Mouse (Mus musculus): ENCODE results near the gene Dcaf15. TPM values are rescaled to one million over a fixed set of nuclear protein-coding genes. Genes with fewer than 3 reads are reported as not detected.

Gene Dcaf15
- polyA plus RNA-seq, 1 experiment from 2014 or later = 3.0 TPM

- ATAC-seq (ENCODE audit: low read depth) = no peak
- Histone ChIP-seq H3K9me3 (replicated peaks; ENCODE audit: control insufficient read depth, low read length) (no peaks in the 10 kb centered on the region), H3K9ac (ENCODE audit: low read depth, low read length) (no peak overlapping the region), H3K27me3 (ENCODE audit: control insufficient read depth, insufficient read depth, low read depth, low read length) (no peaks in the 10 kb centered on the region), H3K36me3 (ENCODE audit: control insufficient read depth, insufficient read depth) (no peaks in the 10 kb centered on the region), H3K27ac (ENCODE audit: low read length) (no peak overlapping the region), H3K4me1 (ENCODE audit: control insufficient read depth, low read depth, low read length) (peaks cover 23% of the 10 kb centered on the region), H3K4me3 (ENCODE audit: low read depth, low read length) (no peak overlapping the region), H3K4me2 (ENCODE audit: low read depth, low read length) (no peak overlapping the region)
- WGBS (ENCODE audit: insufficient replicate concordance) = 70% methylated on average over 2 of the region's 2 CpGs
Measured at GRCm38 (mm10) chr8:84070667-84071066, 33.9 kb downstream of the Dcaf15 start.

- Histone ChIP-seq H3K4me2 (ENCODE audit: low read depth, low read length) (no peak overlapping the region), H3K27me3 (ENCODE audit: control insufficient read depth, insufficient read depth, low read depth, low read length) (no peaks in the 10 kb centered on the region), H3K4me1 (ENCODE audit: control insufficient read depth, low read depth, low read length) (peaks cover 27% of the 10 kb centered on the region), H3K27ac (ENCODE audit: low read length) (no peak overlapping the region), H3K4me3 (ENCODE audit: low read depth, low read length) (no peak overlapping the region), H3K9me3 (replicated peaks; ENCODE audit: control insufficient read depth, low read length) (no peaks in the 10 kb centered on the region), H3K36me3 (ENCODE audit: control insufficient read depth, insufficient read depth) (no peaks in the 10 kb centered on the region), H3K9ac (ENCODE audit: low read depth, low read length) (no peak overlapping the region)
- ATAC-seq (ENCODE audit: low read depth) = no peak
- 58% methylated on average over 5 of the region's 5 CpGs for WGBS (ENCODE audit: insufficient replicate concordance)
Measured at GRCm38 (mm10) chr8:84070241-84070640, 34.3 kb downstream of the Dcaf15 start.

GRCm38 (mm10) chr8:84069750-84070149 is 34.8 kb downstream of the Dcaf15 start:
- Histone ChIP-seq H3K27me3 (ENCODE audit: control insufficient read depth, insufficient read depth, low read depth, low read length) (no peaks in the 10 kb centered on the region), H3K9ac (ENCODE audit: low read depth, low read length) (no peak overlapping the region), H3K9me3 (replicated peaks; ENCODE audit: control insufficient read depth, low read length) (no peaks in the 10 kb centered on the region), H3K27ac (ENCODE audit: low read length) (no peak overlapping the region), H3K4me3 (ENCODE audit: low read depth, low read length) (no peak overlapping the region), H3K4me2 (ENCODE audit: low read depth, low read length) (no peak overlapping the region), H3K4me1 (ENCODE audit: control insufficient read depth, low read depth, low read length) (peaks cover 28% of the 10 kb centered on the region), H3K36me3 (ENCODE audit: control insufficient read depth, insufficient read depth) (no peaks in the 10 kb centered on the region)
- ATAC-seq (ENCODE audit: low read depth) = no peak
- 74% methylated on average over 2 of the region's 2 CpGs for WGBS (ENCODE audit: insufficient replicate concordance)

GRCm38 (mm10) chr8:84069169-84069568 is 35.4 kb downstream of the Dcaf15 start:
- no peak overlapping the region for H3K9ac ChIP-seq (ENCODE audit: low read depth, low read length)
- no peaks in the 10 kb centered on the region for H3K27me3 ChIP-seq (ENCODE audit: control insufficient read depth, insufficient read depth, low read depth, low read length)
- no peaks in the 10 kb centered on the region for H3K36me3 ChIP-seq (ENCODE audit: control insufficient read depth, insufficient read depth)
- WGBS (ENCODE audit: insufficient replicate concordance) = 44% methylated on average over 1 of the region's 1 CpGs
- H3K4me2 ChIP-seq (ENCODE audit: low read depth, low read length) = no peak overlapping the region
- no peak for ATAC-seq (ENCODE audit: low read depth)
- H3K27ac ChIP-seq (ENCODE audit: low read length) = no peak overlapping the region
- peaks cover 28% of the 10 kb centered on the region for H3K4me1 ChIP-seq (ENCODE audit: control insufficient read depth, low read depth, low read length)
- H3K4me3 ChIP-seq (ENCODE audit: low read depth, low read length) = no peak overlapping the region
- H3K9me3 ChIP-seq (replicated peaks; ENCODE audit: control insufficient read depth, low read length) = no peaks in the 10 kb centered on the region

- Histone ChIP-seq H3K4me1 (ENCODE audit: control insufficient read depth, low read depth, low read length) (peaks cover 30% of the 10 kb centered on the region), H3K9me3 (replicated peaks; ENCODE audit: control insufficient read depth, low read length) (no peaks in the 10 kb centered on the region), H3K4me3 (ENCODE audit: low read depth, low read length) (no peak overlapping the region), H3K36me3 (ENCODE audit: control insufficient read depth, insufficient read depth) (no peaks in the 10 kb centered on the region), H3K27me3 (ENCODE audit: control insufficient read depth, insufficient read depth, low read depth, low read length) (no peaks in the 10 kb centered on the region), H3K27ac (ENCODE audit: low read length) (no peak overlapping the region; the same call in 1 of the 2 replicates), H3K9ac (ENCODE audit: low read depth, low read length) (no peak overlapping the region), H3K4me2 (ENCODE audit: low read depth, low read length) (no peak overlapping the region)
- WGBS (ENCODE audit: insufficient replicate concordance) = 37% methylated on average over 12 of the region's 12 CpGs
- no peak for ATAC-seq (ENCODE audit: low read depth)
Measured at GRCm38 (mm10) chr8:84068316-84069035, 36.1 kb downstream of the Dcaf15 start.

GRCm38 (mm10) chr8:84067911-84068310 is 36.7 kb downstream of the Dcaf15 start:
- Histone ChIP-seq H3K9me3 (replicated peaks; ENCODE audit: control insufficient read depth, low read length) (no peaks in the 10 kb centered on the region), H3K4me3 (ENCODE audit: low read depth, low read length) (peak overlapping the region; percentile 99), H3K4me2 (ENCODE audit: low read depth, low read length) (peak overlapping the region; percentile 98), H3K27me3 (ENCODE audit: control insufficient read depth, insufficient read depth, low read depth, low read length) (no peaks in the 10 kb centered on the region), H3K36me3 (ENCODE audit: control insufficient read depth, insufficient read depth) (no peaks in the 10 kb centered on the region), H3K9ac (ENCODE audit: low read depth, low read length) (peak overlapping the region; percentile 33; the same call in 1 of the 2 replicates), H3K4me1 (ENCODE audit: control insufficient read depth, low read depth, low read length) (peaks cover 30% of the 10 kb centered on the region), H3K27ac (ENCODE audit: low read length) (peak overlapping the region; percentile 43; the same call in 1 of the 2 replicates)
- 68% methylated on average over 7 of the region's 7 CpGs for WGBS (ENCODE audit: insufficient replicate concordance)
- ATAC-seq (ENCODE audit: low read depth) = no peak

- Histone ChIP-seq H3K27me3 (ENCODE audit: control insufficient read depth, insufficient read depth, low read depth, low read length) (no peaks in the 10 kb centered on the region), H3K4me1 (ENCODE audit: control insufficient read depth, low read depth, low read length) (peaks cover 30% of the 10 kb centered on the region)
Measured at GRCm38 (mm10) chr8:84067047-84067573, 37.5 kb downstream of the Dcaf15 start.

DNA sequence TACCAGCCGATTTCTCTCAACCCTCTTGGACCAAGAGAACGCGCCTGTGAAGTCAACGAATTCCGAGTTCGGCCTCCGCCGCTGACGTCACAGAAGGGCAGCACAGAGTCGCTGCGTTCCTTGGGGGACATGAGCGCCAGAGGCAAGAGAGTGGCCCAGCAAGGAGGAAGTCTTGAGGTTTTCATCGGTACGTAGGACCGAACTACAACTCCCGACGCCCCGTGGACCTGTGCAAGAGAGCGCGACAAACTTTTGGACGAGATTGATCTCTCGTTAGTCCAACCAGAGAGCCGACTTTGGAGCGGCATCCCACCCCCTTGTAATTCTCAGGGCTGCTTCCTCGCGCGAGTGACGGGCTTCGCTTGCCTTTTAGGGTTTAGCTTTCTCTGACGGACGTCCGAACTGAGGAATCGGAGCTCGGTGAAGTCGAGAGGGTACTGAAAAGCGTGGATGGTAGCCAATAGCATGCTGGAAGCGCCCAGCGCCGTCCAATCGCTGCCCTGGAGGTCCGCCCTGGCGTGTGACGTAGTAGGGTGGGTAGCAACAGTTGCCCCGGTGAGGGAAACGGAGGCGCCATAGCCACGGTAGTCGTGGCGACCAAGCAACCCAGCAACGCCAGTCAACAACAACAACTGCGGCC is 38.2 kb downstream of the Dcaf15 start, which contains the start of gene Rfx1:
TSS of gene Rfx1 (plus strand) at position 544 of the 640 bp plus-strand sequence.
- H3K27ac ChIP-seq (ENCODE audit: low read length) = peak within 1 kb of the TSS; percentile 99
- no peaks in the 10 kb centered on the region for H3K9me3 ChIP-seq (replicated peaks; ENCODE audit: control insufficient read depth, low read length)
- peak within 1 kb of the TSS; percentile 99 for H3K4me3 ChIP-seq (ENCODE audit: low read depth, low read length)
- peaks cover 30% of the 10 kb centered on the region for H3K4me1 ChIP-seq (ENCODE audit: control insufficient read depth, low read depth, low read length)
- H3K36me3 ChIP-seq (ENCODE audit: control insufficient read depth, insufficient read depth) = no peaks in the 10 kb centered on the region
- under 1% methylated on average over 51 of the region's 51 CpGs for WGBS (ENCODE audit: insufficient replicate concordance)
- peak within 1 kb of the TSS; percentile 98 for H3K4me2 ChIP-seq (ENCODE audit: low read depth, low read length)
- H3K9ac ChIP-seq (ENCODE audit: low read depth, low read length) = peak within 1 kb of the TSS; percentile 91
- peak; percentile 94 for ATAC-seq (ENCODE audit: low read depth)
- H3K27me3 ChIP-seq (ENCODE audit: control insufficient read depth, insufficient read depth, low read depth, low read length) = no peaks in the 10 kb centered on the region

More at GRCm38 (mm10) chr8:84067047-84067573, 37.5 kb downstream of the Dcaf15 start:
- Histone ChIP-seq H3K27ac (ENCODE audit: low read length) (peak overlapping the region; percentile 99), H3K4me3 (ENCODE audit: low read depth, low read length) (peak overlapping the region; percentile 99), H3K4me2 (ENCODE audit: low read depth, low read length) (peak overlapping the region; percentile 98), H3K9me3 (replicated peaks; ENCODE audit: control insufficient read depth, low read length) (no peaks in the 10 kb centered on the region), H3K9ac (ENCODE audit: low read depth, low read length) (peak overlapping the region; percentile 91), H3K36me3 (ENCODE audit: control insufficient read depth, insufficient read depth) (no peaks in the 10 kb centered on the region)
- WGBS (ENCODE audit: insufficient replicate concordance) = under 1% methylated on average over 57 of the region's 58 CpGs
- ATAC-seq (ENCODE audit: low read depth) = peak; percentile 65
